ENCODE assay signal across 8 mouse cellular contexts in the genomic region with DNA sequence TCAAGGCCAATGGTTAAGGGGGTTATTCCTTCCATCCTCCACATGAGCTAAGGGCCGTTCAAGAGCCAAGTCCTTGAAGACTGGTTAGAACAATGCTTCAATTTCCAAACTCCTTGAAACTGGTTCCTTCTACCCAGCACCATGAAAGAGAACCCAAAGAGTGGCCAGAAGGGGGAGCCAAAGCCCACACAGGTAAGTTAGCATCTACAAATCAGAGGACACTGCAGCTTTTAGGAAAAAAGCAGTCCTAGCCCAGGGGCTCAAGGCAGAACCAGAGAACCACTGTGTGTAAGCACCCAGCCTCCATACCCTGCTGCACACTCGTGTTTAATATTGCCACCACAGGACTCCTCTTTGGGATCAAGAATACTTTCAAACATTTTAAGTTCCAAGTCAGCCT. TPM values are rescaled to one million over a fixed set of nuclear protein-coding genes. Genes with fewer than 3 reads are reported as not detected.
DNase-seq lines count a peak whose midpoint lies in the region; ATAC-seq and TF ChIP-seq lines count a peak whose summit lies in the region.

No protein-coding gene starts in this region.

- TF ChIP-seq EP300 in heart, adult 2 months (IDR thresholded peaks at IDR 0.05; ENCODE audit: insufficient read depth, low read depth, low read length), result 0 out of 2 replicates have a peak, but pooled peaks have one; percentile 17

- 51% methylated on average over 2 of the region's 2 CpGs for WGBS in heart, adult 2 months
- WGBS in heart, embryonic 11.5 days (ENCODE audit: insufficient replicate concordance), result 43% methylated on average over 2 of the region's 2 CpGs
- WGBS in spleen, adult 2 months, result 46% methylated on average over 2 of the region's 2 CpGs

- peaks cover 2% of the 10 kb centered on the region; the same call in 1 of the 2 replicates for H3K4me1 ChIP-seq in heart, adult 2 months (ENCODE audit: control insufficient read depth, insufficient read depth, low read length)
- peaks cover 18% of the 10 kb centered on the region for H3K4me1 ChIP-seq in heart, embryonic 11.5 days (ENCODE audit: control insufficient read depth, insufficient read depth, low read length)
- no peaks in the 10 kb centered on the region; the same call in 1 of the 2 replicates for H3K4me1 ChIP-seq in cortical plate, adult 2 months (ENCODE audit: control insufficient read depth, insufficient read depth, low read length)
- H3K4me1 ChIP-seq in spleen, adult 2 months (ENCODE audit: control insufficient read depth, insufficient read depth, insufficient read length), result no peaks in the 10 kb centered on the region

- ATAC-seq in heart, embryonic 11.5 days (replicated peaks; ENCODE audit: insufficient number of reproducible peaks, low FRiP score, low TSS enrichment), result no peak

- TF ChIP-seq POLR2A in heart, adult 2 months (IDR thresholded peaks at IDR 0.05; ENCODE audit: insufficient read depth, low read depth, low read length), result no peak
- no peak for TF ChIP-seq POLR2A in cortical plate, adult 2 months (IDR thresholded peaks at IDR 0.05; ENCODE audit: extremely low read depth, insufficient read depth, low read length)
- TF ChIP-seq POLR2A in spleen, adult 2 months (IDR thresholded peaks at IDR 0.05; ENCODE audit: low read depth, low read length), result no peak

- H3K4me3 ChIP-seq in heart, adult 2 months, result no peak overlapping the region
- H3K4me3 ChIP-seq in heart, embryonic 11.5 days (ENCODE audit: low read depth, low read length), result no peak overlapping the region
- no peak overlapping the region for H3K4me3 ChIP-seq in cortical plate, adult 2 months (ENCODE audit: insufficient read depth, low read length)
- no peak overlapping the region for H3K4me3 ChIP-seq in spleen, adult 2 months (ENCODE audit: extremely low read depth, insufficient read depth, insufficient read length)

- no peaks in the 10 kb centered on the region for H3K27me3 ChIP-seq in heart, adult 2 months (ENCODE audit: control insufficient read depth, insufficient read depth, low read length)
- H3K27me3 ChIP-seq in heart, embryonic 11.5 days (ENCODE audit: control insufficient read depth, insufficient read depth, low read length), result no peaks in the 10 kb centered on the region
- no peaks in the 10 kb centered on the region for H3K27me3 ChIP-seq in spleen, adult 2 months (ENCODE audit: control insufficient read depth, insufficient read depth, low read length)

- TF ChIP-seq CTCF in heart, adult 2 months (IDR thresholded peaks at IDR 0.05), result peak; percentile 90
- peak; percentile 74 for TF ChIP-seq CTCF in cortical plate, adult 2 months (IDR thresholded peaks at IDR 0.05; ENCODE audit: extremely low read depth, insufficient read depth, low read length)
- TF ChIP-seq CTCF in spleen, adult 2 months (IDR thresholded peaks at IDR 0.05; ENCODE audit: extremely low read depth, insufficient read depth, insufficient read length, insufficient replicate concordance), result peak; percentile 67; the same call in 1 of the 2 replicates

- intact Hi-C loops in heart, adult 2 months (cut with DNase I), result loop anchor here (1.0 kb wide), 1 partner anchor 265 kb away; no protein-coding TSS in a partner anchor
- intact Hi-C loops in heart, postnatal 36 days (cut with DNase I), result loop anchor here (1.0 to 5.0 kb wide), 2 partner anchors 52 to 265 kb away; no protein-coding TSS in a partner anchor

- H3K4me2 ChIP-seq in heart, embryonic 11.5 days, result no peak overlapping the region

- no peak overlapping the region for H3K27ac ChIP-seq in heart, adult 2 months
- no peak overlapping the region for H3K27ac ChIP-seq in heart, embryonic 11.5 days (ENCODE audit: low read depth, low read length)
- no peak overlapping the region for H3K27ac ChIP-seq in cortical plate, adult 2 months (ENCODE audit: insufficient read depth, low read length)
- no peak overlapping the region for H3K27ac ChIP-seq in spleen, adult 2 months (ENCODE audit: insufficient read depth, low read length)

- peak; percentile 51 to 67 for DNase-seq in heart, adult 2 months
- peak; percentile 63 for DNase-seq in T-cell, adult 2 months (ENCODE audit: low spot score)
- peak; percentile 58 to 71 for DNase-seq in heart, postnatal 36 days
- DNase-seq in layer of hippocampus, adult 9-11 months, result peak; percentile 39
- DNase-seq in lung, postnatal 4 days, result peak; percentile 45 to 73
- peak; percentile 46 to 67 for DNase-seq in spleen, adult 2 months (ENCODE audit: low read depth in 1 of 2, low spot score in 2 of 2)

- H3K9me3 ChIP-seq in heart, embryonic 11.5 days (replicated peaks; ENCODE audit: control insufficient read depth, low read length), result no peaks in the 10 kb centered on the region

- H3K9ac ChIP-seq in heart, adult 2 months (ENCODE audit: low read depth, low read length), result no peak overlapping the region
- H3K9ac ChIP-seq in heart, embryonic 11.5 days (ENCODE audit: low read depth, low read length), result no peak overlapping the region

- no peaks in the 10 kb centered on the region; the same call in 1 of the 2 replicates for H3K36me3 ChIP-seq in heart, adult 2 months (ENCODE audit: control insufficient read depth, insufficient read depth, low read length)
- H3K36me3 ChIP-seq in heart, embryonic 11.5 days (ENCODE audit: control insufficient read depth, insufficient read depth, low read length), result no peaks in the 10 kb centered on the region
- H3K36me3 ChIP-seq in spleen, adult 2 months (ENCODE audit: control insufficient read depth, insufficient read depth, low read length), result peaks cover 4% of the 10 kb centered on the region; the same call in 1 of the 2 replicates

- H3K79me2 ChIP-seq in heart, adult 2 months (replicated peaks; ENCODE audit: control insufficient read depth, insufficient read depth, low read length), result no peaks in the 10 kb centered on the region

RNA-seq across cellular contexts. Expression of gene Ikbke, which starts 11.2 kb away (rescaled TPM):
- 1 to 10 TPM; 1.5 TPM for total RNA-seq in heart, adult 2 months (2021)
- polyA plus RNA-seq in heart, adult 2 months (2012; rRNA removed), result 3.4 and 4.7 TPM in 2 replicates
- 1.3 and 2.4 TPM in 2 replicates for polyA plus RNA-seq in heart, embryonic 11.5 days (2014; fragmentation: Nextera tagmentation; extraction: Ambion mirVana)
- 1.7 and 1.9 TPM in 2 replicates for polyA plus RNA-seq in cortical plate, adult 2 months (2012; rRNA removed)
- 1 to 10 TPM in 1 of 2 experiments, under 1 TPM in 1; 0.89 to 1.6 TPM for total RNA-seq in heart, postnatal 36 days (2021)
- polyA plus RNA-seq in spleen, adult 2 months (2012; rRNA removed), result 42.8 and 51.0 TPM in 2 replicates

RNA-seq across cellular contexts. Expression of gene Rassf5, which starts 45.6 kb away (rescaled TPM):
- total RNA-seq in heart, adult 2 months (2021), result 1 to 10 TPM; 1.7 to 2.3 TPM
- 1.6 and 2.0 TPM in 2 replicates for polyA plus RNA-seq in heart, adult 2 months (2012; rRNA removed)
- 38.1 and 39.1 TPM in 2 replicates for polyA plus RNA-seq in heart, embryonic 11.5 days (2014; fragmentation: Nextera tagmentation; extraction: Ambion mirVana)
- 14.7 TPM in 2 replicates for polyA plus RNA-seq in cortical plate, adult 2 months (2012; rRNA removed)
- 1 to 10 TPM; 1.7 to 1.8 TPM for total RNA-seq in heart, postnatal 36 days (2021)
- 37.3 and 40.4 TPM in 2 replicates for polyA plus RNA-seq in spleen, adult 2 months (2012; rRNA removed)
